Mouse (Mus musculus) neural tube, embryonic 15.5 days (tissue): ENCODE data around the gene Serpina3f. TPM values are rescaled to one million over a fixed set of nuclear protein-coding genes. Genes with fewer than 3 reads are reported as not detected.

Experiments used
- ATAC-seq: fragments of 200-750 bp; cut with Nextera tagmentation; 2 replicates; pipeline ENCODE4 v1.8.0; 2017; ENCODE audit warnings: mild to moderate bottlenecking, moderate TSS enrichment, moderate library complexity; ENCODE audit not compliant: low FRiP score
- H3K27ac ChIP-seq: fragments of 300-500 bp; sonication (generic); replicated peaks from 2 replicates; pipeline ENCODE4 v1.5.1; 2015; ENCODE audit warnings: mild to moderate bottlenecking, inconsistent platforms
- H3K27me3 ChIP-seq: fragments of 300-500 bp; sonication (generic); replicated peaks from 2 replicates; pipeline ENCODE4 v1.6.1; 2015; ENCODE audit warnings: inconsistent platforms
- H3K36me3 ChIP-seq: fragments of 300-500 bp; sonication (generic); 2 replicates; pipeline ENCODE4 v1.6.1; 2015; ENCODE audit warnings: inconsistent platforms
- H3K4me1 ChIP-seq: fragments of 300-500 bp; sonication (generic); 2 replicates; pipeline ENCODE4 v1.6.1; 2015; ENCODE audit warnings: inconsistent platforms
- H3K4me2 ChIP-seq: fragments of 300-500 bp; sonication (generic); 2 replicates; pipeline ENCODE4 v1.6.1; 2015; ENCODE audit warnings: inconsistent platforms, mild to moderate bottlenecking, moderate library complexity
- H3K4me3 ChIP-seq: fragments of 300-500 bp; sonication (generic); replicated peaks from 2 replicates; pipeline ENCODE4 v1.5.1; 2015; ENCODE audit warnings: mild to moderate bottlenecking, inconsistent platforms
- H3K9ac ChIP-seq: fragments of 300-500 bp; sonication (generic); replicated peaks from 2 replicates; pipeline ENCODE4 v1.6.1; 2015; ENCODE audit warnings: mild to moderate bottlenecking, inconsistent platforms
- H3K9me3 ChIP-seq: fragments of 300-500 bp; sonication (generic); replicated peaks from 2 replicates; pipeline ENCODE4 v1.6.1; 2016; ENCODE audit warnings: inconsistent platforms
- WGBS: fragments of 180-500 bp; shearing (Covaris S2); methylation state at CpG from one replicate; pipeline ENCODE4 v1.1.7; 2015; ENCODE audit warnings: mixed read lengths; 5-methylcytosine and 5-hydroxymethylcytosine counted together
- polyA plus RNA-seq: library from polyadenylated mRNA; unstranded; fragments of >200 nt; fragmentation: Nextera tagmentation; extraction: Ambion mirVana; gene quantifications from 2 replicates; pipeline ENCODE4 v1.2.1, GENCODE M21; 2015

Gene Serpina3f
- 0.10 and 0.40 TPM in 2 replicates for polyA plus RNA-seq

GRCm38 (mm10) chr12:104214445-104214753, at the start of gene Serpina3f:
Gene Serpina3f (plus strand): TSS chr12:104214544.
- Histone ChIP-seq H3K9ac (no peak within 1 kb of the TSS), H3K4me2 (no peak within 1 kb of the TSS), H3K4me1 (no peaks in the 10 kb centered on the region), H3K9me3 (no peaks in the 10 kb centered on the region), H3K27ac (no peak within 1 kb of the TSS), H3K4me3 (no peak within 1 kb of the TSS), H3K36me3 (no peaks in the 10 kb centered on the region), H3K27me3 (no peaks in the 10 kb centered on the region)
- no peak for ATAC-seq
- 90% methylated on average over 1 of the region's 1 CpGs for WGBS

- Histone ChIP-seq H3K27me3 (no peaks in the 10 kb centered on the region), H3K36me3 (no peaks in the 10 kb centered on the region), H3K27ac (no peak overlapping the region), H3K4me1 (no peaks in the 10 kb centered on the region), H3K9me3 (no peaks in the 10 kb centered on the region), H3K9ac (no peak overlapping the region), H3K4me2 (no peak overlapping the region), H3K4me3 (no peak overlapping the region)
- WGBS = 86% methylated on average over 3 of the region's 3 CpGs
- ATAC-seq = no peak
Observed at GRCm38 (mm10) chr12:104174747-104175146, 39.6 kb upstream of the Serpina3f start.

GRCm38 (mm10) chr12:104175636-104176035, 38.7 kb upstream of the Serpina3f start:
- no peak overlapping the region for H3K4me3 ChIP-seq
- H3K4me2 ChIP-seq = no peak overlapping the region
- no peak for ATAC-seq
- no peaks in the 10 kb centered on the region for H3K4me1 ChIP-seq
- H3K27ac ChIP-seq = no peak overlapping the region
- no peaks in the 10 kb centered on the region for H3K36me3 ChIP-seq
- H3K27me3 ChIP-seq = no peaks in the 10 kb centered on the region
- no peaks in the 10 kb centered on the region for H3K9me3 ChIP-seq
- WGBS = 85% methylated on average over 3 of the region's 3 CpGs
- H3K9ac ChIP-seq = no peak overlapping the region

GRCm38 (mm10) chr12:104178577-104178976, 35.8 kb upstream of the Serpina3f start:
- H3K4me1 ChIP-seq = no peaks in the 10 kb centered on the region
- H3K4me2 ChIP-seq = no peak overlapping the region
- H3K9me3 ChIP-seq = no peaks in the 10 kb centered on the region
- H3K4me3 ChIP-seq = no peak overlapping the region
- no peak overlapping the region for H3K27ac ChIP-seq
- H3K36me3 ChIP-seq = no peaks in the 10 kb centered on the region
- no peak for ATAC-seq
- H3K9ac ChIP-seq = no peak overlapping the region
- no peaks in the 10 kb centered on the region for H3K27me3 ChIP-seq

GRCm38 (mm10) chr12:104178987-104179386, 35.4 kb upstream of the Serpina3f start:
- WGBS = 82% methylated on average over 2 of the region's 2 CpGs
- Histone ChIP-seq H3K27ac (no peak overlapping the region), H3K4me1 (no peaks in the 10 kb centered on the region), H3K9ac (no peak overlapping the region), H3K9me3 (no peaks in the 10 kb centered on the region), H3K27me3 (no peaks in the 10 kb centered on the region), H3K4me2 (no peak overlapping the region), H3K4me3 (no peak overlapping the region), H3K36me3 (no peaks in the 10 kb centered on the region)
- ATAC-seq = no peak

- Histone ChIP-seq H3K4me3 (no peak overlapping the region), H3K27ac (no peak overlapping the region), H3K4me2 (no peak overlapping the region), H3K27me3 (no peaks in the 10 kb centered on the region), H3K9me3 (no peaks in the 10 kb centered on the region), H3K36me3 (no peaks in the 10 kb centered on the region), H3K9ac (no peak overlapping the region), H3K4me1 (no peaks in the 10 kb centered on the region)
- no peak for ATAC-seq
- 91% methylated on average over 4 of the region's 4 CpGs for whole genome bisulfite sequencing
Observed at GRCm38 (mm10) chr12:104185046-104185445, 29.3 kb upstream of the Serpina3f start.

- Histone ChIP-seq H3K27ac (no peak overlapping the region), H3K27me3 (no peaks in the 10 kb centered on the region), H3K9ac (no peak overlapping the region), H3K36me3 (no peaks in the 10 kb centered on the region), H3K9me3 (no peaks in the 10 kb centered on the region), H3K4me3 (no peak overlapping the region), H3K4me1 (no peaks in the 10 kb centered on the region), H3K4me2 (no peak overlapping the region)
- 92% methylated on average over 3 of the region's 3 CpGs for WGBS
- ATAC-seq = no peak
Observed at GRCm38 (mm10) chr12:104186041-104186581, 28.2 kb upstream of the Serpina3f start.

GRCm38 (mm10) chr12:104189246-104189645, 25.1 kb upstream of the Serpina3f start:
- 88% methylated on average over 2 of the region's 2 CpGs for WGBS
- Histone ChIP-seq H3K9ac (no peak overlapping the region), H3K27ac (no peak overlapping the region), H3K4me1 (no peaks in the 10 kb centered on the region), H3K27me3 (no peaks in the 10 kb centered on the region), H3K9me3 (no peaks in the 10 kb centered on the region), H3K36me3 (no peaks in the 10 kb centered on the region), H3K4me3 (no peak overlapping the region), H3K4me2 (no peak overlapping the region)
- no peak for ATAC-seq

GRCm38 (mm10) chr12:104190852-104191251, 23.5 kb upstream of the Serpina3f start:
- no peaks in the 10 kb centered on the region for H3K27me3 ChIP-seq
- H3K4me3 ChIP-seq = no peak overlapping the region
- no peak overlapping the region for H3K9ac ChIP-seq
- no peak overlapping the region for H3K4me2 ChIP-seq
- H3K36me3 ChIP-seq = no peaks in the 10 kb centered on the region
- no peak for ATAC-seq
- H3K27ac ChIP-seq = no peak overlapping the region
- H3K4me1 ChIP-seq = no peaks in the 10 kb centered on the region
- no peaks in the 10 kb centered on the region for H3K9me3 ChIP-seq

- no peak overlapping the region for H3K9ac ChIP-seq
- no peaks in the 10 kb centered on the region for H3K27me3 ChIP-seq
- H3K27ac ChIP-seq = no peak overlapping the region
- WGBS = 79% methylated on average over 4 of the region's 4 CpGs
- H3K36me3 ChIP-seq = no peaks in the 10 kb centered on the region
- ATAC-seq = no peak
- no peak overlapping the region for H3K4me3 ChIP-seq
- no peak overlapping the region for H3K4me2 ChIP-seq
- H3K4me1 ChIP-seq = no peaks in the 10 kb centered on the region
- no peaks in the 10 kb centered on the region for H3K9me3 ChIP-seq
Observed at GRCm38 (mm10) chr12:104209149-104209548, 5.2 kb upstream of the Serpina3f start.

- H3K4me1 ChIP-seq = no peaks in the 10 kb centered on the region
- no peaks in the 10 kb centered on the region for H3K9me3 ChIP-seq
- H3K4me3 ChIP-seq = no peak overlapping the region
- H3K27me3 ChIP-seq = no peaks in the 10 kb centered on the region
- no peak overlapping the region for H3K9ac ChIP-seq
- 97% methylated on average over 2 of the region's 2 CpGs for WGBS
- no peak overlapping the region for H3K4me2 ChIP-seq
- no peaks in the 10 kb centered on the region for H3K36me3 ChIP-seq
- no peak for ATAC-seq
- H3K27ac ChIP-seq = no peak overlapping the region
Observed at GRCm38 (mm10) chr12:104209802-104210201, 4.5 kb upstream of the Serpina3f start.

- no peak overlapping the region for H3K27ac ChIP-seq
- no peaks in the 10 kb centered on the region for H3K27me3 ChIP-seq
- H3K4me1 ChIP-seq = no peaks in the 10 kb centered on the region
- no peaks in the 10 kb centered on the region for H3K9me3 ChIP-seq
- H3K9ac ChIP-seq = no peak overlapping the region
- 69% methylated on average over 2 of the region's 2 CpGs for WGBS
- no peaks in the 10 kb centered on the region for H3K36me3 ChIP-seq
- ATAC-seq = no peak
- H3K4me2 ChIP-seq = no peak overlapping the region
- H3K4me3 ChIP-seq = no peak overlapping the region
Observed at GRCm38 (mm10) chr12:104213689-104214444, 477 bp upstream of the Serpina3f start.
